Mouse (Mus musculus) thymus, adult 2 months (tissue): Measurements from ENCODE around the gene Gm17509. TPM values are rescaled to one million over a fixed set of nuclear protein-coding genes. Genes with fewer than 3 reads are reported as not detected.
A peak's percentile ranks its signal among the peaks of the same experiment; 100 is the strongest.

Source experiments
- DNase-seq: peaks from one replicate; pipeline ENCODE4 v3.0.0; 2021
- H3K27ac ChIP-seq: fragments of 200-500 bp; 2 replicates; pipeline ENCODE4 v1.5.1; 2012; ENCODE audit warnings: low read length, control low read depth; ENCODE audit not compliant: control insufficient read depth, insufficient read depth
- H3K27me3 ChIP-seq: fragments of 200-500 bp; 2 replicates; pipeline ENCODE4 v1.6.1; 2012; ENCODE audit warnings: mild to moderate bottlenecking, low read length, moderate library complexity, mixed read lengths; ENCODE audit not compliant: control insufficient read depth, insufficient read depth
- H3K36me3 ChIP-seq: fragments of 200-500 bp; 2 replicates; pipeline ENCODE4 v1.6.1; 2012; ENCODE audit warnings: mild to moderate bottlenecking, low read length, moderate library complexity; ENCODE audit not compliant: control insufficient read depth, insufficient read depth
- H3K4me1 ChIP-seq: fragments of 200-500 bp; replicated peaks from 2 replicates; pipeline ENCODE4 v1.6.1; 2012; ENCODE audit warnings: low read length; ENCODE audit not compliant: control insufficient read depth, insufficient read depth
- H3K4me3 ChIP-seq: fragments of 200-500 bp; 2 replicates; pipeline ENCODE4 v1.5.1; 2012; ENCODE audit warnings: mild to moderate bottlenecking, low read length, control low read depth, moderate library complexity; ENCODE audit not compliant: control insufficient read depth, insufficient read depth
- CTCF ChIP-seq: fragments of 200-500 bp; IDR thresholded peaks from 2 replicates; pipeline ENCODE4 v1.5.1; 2012; ENCODE audit warnings: mild to moderate bottlenecking, control low read depth, low read length, moderate library complexity, borderline replicate concordance; ENCODE audit not compliant: control insufficient read depth, poor library complexity, insufficient read depth; ENCODE audit errors: extremely low read depth
- POLR2A ChIP-seq: fragments of 200-500 bp; IDR thresholded peaks from 2 replicates; pipeline ENCODE4 v1.6.1; 2012; ENCODE audit warnings: mild to moderate bottlenecking, low read length, control low read depth, moderate library complexity; ENCODE audit not compliant: control insufficient read depth, poor library complexity, insufficient read depth; ENCODE audit errors: extremely low read depth
- WGBS: fragments of 180-500 bp; shearing (Covaris S2); methylation state at CpG from one replicate; pipeline ENCODE4 v1.1.7; 2018; 5-methylcytosine and 5-hydroxymethylcytosine counted together
- polyA plus RNA-seq: library from polyadenylated mRNA; depleted of rRNA; stranded (reverse); fragments of >200 nt; gene quantifications from 2 replicates; pipeline ENCODE4 v1.2.3, GENCODE M21; 2012; rRNA removed

Gm17509 gene
- 3.1 and 3.4 TPM in 2 replicates for polyA plus RNA-seq

DNA sequence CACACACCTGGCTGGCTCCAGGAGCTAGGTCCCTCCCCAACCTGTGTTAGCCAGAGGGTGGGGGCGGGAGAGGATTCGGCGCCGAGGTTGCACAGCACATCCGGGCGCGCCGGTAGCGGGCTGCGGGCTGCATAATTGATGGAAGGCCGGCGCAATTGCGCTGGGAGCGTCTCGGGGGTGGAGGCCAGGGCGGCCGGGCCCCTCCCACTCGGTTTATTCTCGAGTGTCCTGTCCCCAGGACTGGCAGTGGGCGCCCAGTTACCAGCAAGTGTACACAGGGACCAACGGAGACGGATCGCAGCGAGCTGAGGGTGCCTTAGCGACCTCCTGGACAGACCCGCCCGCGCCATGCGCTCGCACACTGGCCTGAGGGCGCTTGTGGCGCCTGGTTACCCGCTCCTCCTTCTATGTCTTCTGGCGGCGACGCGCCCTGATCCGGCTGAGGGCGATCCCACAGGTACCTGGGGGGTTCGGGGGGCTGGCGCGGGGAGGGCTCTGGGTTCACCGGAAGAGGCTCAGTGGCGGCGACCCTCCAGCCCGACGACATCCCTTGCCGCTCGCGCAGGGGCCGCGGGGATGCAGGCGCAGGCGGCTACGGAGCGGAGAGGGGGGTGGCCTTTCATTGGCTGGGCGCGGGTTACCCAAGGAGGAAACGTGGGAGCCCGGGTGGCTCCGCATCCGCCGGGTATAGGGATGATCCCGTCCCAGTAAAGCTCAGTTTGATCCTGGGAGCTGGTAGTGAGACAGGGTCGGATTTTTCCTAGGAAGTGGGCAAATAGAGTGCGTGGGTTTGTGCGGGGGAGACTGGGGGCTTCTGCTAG lies at the start of gene Gm17509:
Gene Gm17509, minus strand, starts transcription at position 575 of the 821 bp plus-strand sequence.
- H3K4me1 ChIP-seq: peaks cover 45% of the 10 kb centered on the region
- no peaks in the 10 kb centered on the region for H3K27me3 ChIP-seq
- TF ChIP-seq CTCF (0 out of 2 replicates have a peak, but pooled peaks have one; percentile 50), POLR2A (peak; percentile 49)
- peak within 1 kb of the TSS; percentile 99 for H3K4me3 ChIP-seq
- H3K27ac ChIP-seq: peak within 1 kb of the TSS; percentile 91
- peak; percentile 82 for DNase-seq
- no peaks in the 10 kb centered on the region for H3K36me3 ChIP-seq
- WGBS: under 1% methylated on average over 67 of the region's 67 CpGs

DNA sequence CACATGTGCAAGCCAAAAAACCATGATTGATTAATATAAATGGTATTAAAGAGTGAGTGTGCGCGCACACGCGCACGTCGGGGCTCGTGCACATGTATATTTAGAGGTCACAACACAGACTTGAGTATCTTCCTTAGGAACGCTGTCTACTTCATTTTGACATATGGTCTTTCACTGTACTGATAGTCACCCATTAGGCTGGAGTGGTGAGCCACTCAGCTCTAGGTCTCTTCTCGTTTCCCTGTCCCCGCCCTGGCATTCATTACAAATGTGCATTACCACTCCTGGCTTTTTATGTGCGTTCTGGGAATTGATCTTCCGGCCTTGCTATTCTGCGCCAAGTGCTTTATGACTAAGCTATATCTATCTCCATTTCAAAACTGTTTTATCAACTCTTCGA lies 47.1 kb upstream of the Gm17509 start:
- Histone ChIP-seq H3K27me3 (no peaks in the 10 kb centered on the region), H3K4me1 (no peaks in the 10 kb centered on the region), H3K4me3 (no peak overlapping the region), H3K36me3 (peaks cover 68% of the 10 kb centered on the region), H3K27ac (no peak overlapping the region)
- TF ChIP-seq POLR2A (no peak), CTCF (no peak)
- DNase-seq: no peak
- 98% methylated on average over 14 of the region's 14 CpGs for WGBS

DNA sequence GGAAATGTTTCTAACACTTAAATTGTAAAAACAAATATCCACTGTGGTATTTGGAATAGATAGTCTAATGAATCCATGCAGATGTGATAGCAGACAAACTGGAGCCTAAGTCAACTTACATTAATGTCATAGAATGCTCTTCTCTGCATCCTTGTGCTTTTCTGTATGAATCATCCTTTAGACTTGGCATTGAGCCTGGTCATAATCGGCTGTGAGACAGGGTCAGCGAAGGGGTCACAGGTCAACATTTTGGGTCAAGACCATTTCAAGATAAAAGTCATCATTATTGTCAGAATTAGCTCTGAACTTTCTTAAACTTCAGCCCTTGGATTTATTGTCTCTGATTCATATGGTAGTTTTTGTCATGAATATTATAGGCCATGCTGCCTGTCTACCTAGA lies 45.3 kb upstream of the Gm17509 start:
- WGBS: 94% methylated on average over 2 of the region's 2 CpGs
- Histone ChIP-seq H3K27me3 (no peaks in the 10 kb centered on the region), H3K36me3 (peaks cover 60% of the 10 kb centered on the region), H3K4me3 (no peak overlapping the region), H3K4me1 (no peaks in the 10 kb centered on the region), H3K27ac (no peak overlapping the region)
- no peak for DNase-seq
- TF ChIP-seq CTCF (no peak), POLR2A (no peak)

DNA sequence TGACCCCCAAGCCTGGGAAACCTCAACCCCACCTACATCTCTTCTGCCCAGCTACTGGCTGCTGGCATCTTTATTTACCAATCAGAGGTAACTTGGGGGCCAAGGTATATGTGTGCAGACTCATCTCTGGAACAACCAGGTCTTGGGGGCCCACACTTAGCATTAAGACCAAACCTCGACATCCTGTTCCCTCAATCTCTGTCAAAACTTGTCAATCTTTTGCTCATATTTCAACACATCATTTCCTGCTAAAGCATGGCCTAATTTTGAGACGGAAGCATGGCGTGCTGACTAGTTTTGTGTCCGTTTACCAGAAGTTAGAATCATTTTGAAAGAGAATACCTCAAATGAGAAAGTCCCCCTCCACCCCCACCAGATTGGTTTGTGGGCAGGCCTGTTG lies 39.8 kb upstream of the Gm17509 start:
- WGBS: 66% methylated on average over 4 of the region's 4 CpGs
- DNase-seq: no peak
- Histone ChIP-seq H3K4me3 (no peak overlapping the region), H3K27me3 (no peaks in the 10 kb centered on the region), H3K4me1 (0 out of 2 replicates have a peak, but pooled peaks cover 4% of the 10 kb centered on the region), H3K36me3 (peaks cover 44% of the 10 kb centered on the region), H3K27ac (no peak overlapping the region)
- TF ChIP-seq CTCF: no peak
- TF ChIP-seq POLR2A: no peak

DNA sequence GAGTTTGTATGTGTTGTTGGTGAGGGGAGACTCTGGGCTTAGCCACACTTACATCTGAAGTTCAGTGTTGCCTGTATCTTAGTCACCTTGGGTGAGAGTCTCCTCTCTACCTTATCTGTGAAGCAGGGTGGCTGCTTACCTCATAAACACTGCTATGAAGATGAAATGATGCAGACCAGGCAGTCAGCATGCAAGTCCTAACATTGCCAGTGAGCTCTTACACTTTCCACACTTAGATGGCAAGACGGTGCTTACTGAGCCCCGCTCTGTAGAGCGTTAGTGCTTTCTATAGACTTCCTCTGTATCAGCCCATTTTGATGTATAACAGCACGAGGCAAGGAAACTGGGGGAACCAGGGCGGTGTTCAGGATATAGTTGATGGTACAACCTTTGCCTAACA lies 21.7 kb upstream of the Gm17509 start:
- Histone ChIP-seq H3K27me3 (no peaks in the 10 kb centered on the region), H3K4me3 (no peak overlapping the region), H3K4me1 (peaks cover 6% of the 10 kb centered on the region), H3K27ac (no peak overlapping the region; the same call in 1 of the 2 replicates), H3K36me3 (peaks cover 12% of the 10 kb centered on the region; the same call in 1 of the 2 replicates)
- WGBS: 24% methylated on average over 5 of the region's 5 CpGs
- no peak for TF ChIP-seq CTCF
- no peak for TF ChIP-seq POLR2A
- DNase-seq: no peak

DNA sequence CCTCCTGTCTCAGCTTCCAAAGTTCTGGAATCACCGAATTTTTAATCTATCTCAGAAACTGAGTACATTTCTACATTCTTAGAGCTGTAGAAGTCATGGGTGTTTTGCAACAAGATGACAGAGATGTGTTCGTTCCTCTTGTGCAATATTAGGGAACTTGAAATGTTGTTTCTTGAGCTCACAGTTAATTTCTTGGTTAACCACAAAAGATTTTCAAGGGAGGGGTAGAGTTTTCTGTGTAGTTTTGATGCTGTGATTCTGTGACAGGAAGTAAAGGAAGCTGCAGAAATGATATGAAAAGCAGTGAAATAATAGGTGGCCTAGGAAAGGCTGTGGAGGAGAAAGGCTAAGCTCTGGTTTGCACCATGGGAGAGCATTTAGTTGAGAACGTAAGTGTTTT lies 21.2 kb upstream of the Gm17509 start:
- Histone ChIP-seq H3K4me1 (peaks cover 6% of the 10 kb centered on the region), H3K27me3 (no peaks in the 10 kb centered on the region), H3K4me3 (no peak overlapping the region), H3K27ac (no peak overlapping the region; the same call in 1 of the 2 replicates), H3K36me3 (peaks cover 10% of the 10 kb centered on the region; the same call in 1 of the 2 replicates)
- no peak for TF ChIP-seq POLR2A
- TF ChIP-seq CTCF: no peak
- no peak for DNase-seq
- WGBS: 7% methylated on average over 3 of the region's 3 CpGs

DNA sequence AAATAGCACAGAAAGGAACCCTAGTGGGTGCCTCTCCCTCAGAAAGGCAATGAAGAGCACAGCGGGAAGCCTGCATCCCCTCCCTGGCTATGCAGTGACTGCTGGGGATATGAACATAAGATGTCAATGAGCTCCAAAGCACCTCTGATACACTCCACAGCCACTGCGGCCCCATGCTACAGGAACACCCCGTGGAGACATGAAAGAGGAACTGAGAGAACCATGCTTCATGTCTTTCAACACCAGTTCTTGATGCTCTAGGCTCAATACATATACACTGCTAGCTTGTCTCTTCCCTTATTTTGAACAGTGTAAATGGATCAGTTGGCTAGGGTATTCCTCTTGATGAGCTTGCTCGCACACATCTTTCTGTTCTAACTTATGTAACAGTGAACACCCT lies 16.2 kb upstream of the Gm17509 start:
- Histone ChIP-seq H3K27me3 (no peaks in the 10 kb centered on the region), H3K4me1 (peaks cover 3% of the 10 kb centered on the region; the same call in 1 of the 2 replicates), H3K4me3 (no peak overlapping the region), H3K36me3 (0 out of 2 replicates have a peak, but pooled peaks cover 8% of the 10 kb centered on the region), H3K27ac (no peak overlapping the region)
- DNase-seq: no peak
- WGBS: 63% methylated on average over 4 of the region's 4 CpGs
- no peak for TF ChIP-seq CTCF
- no peak for TF ChIP-seq POLR2A
